Mouse (Mus musculus) midbrain, embryonic 13.5 days (tissue): ENCODE data around the gene Slc26a10. TPM values are rescaled to one million over a fixed set of nuclear protein-coding genes. Genes with fewer than 3 reads are reported as not detected.

Experiments
- ATAC-seq: fragments of 200-750 bp; cut with Nextera tagmentation; 2 replicates; pipeline ENCODE4 v1.8.0; 2017; ENCODE audit warnings: mild to moderate bottlenecking, moderate TSS enrichment, moderate library complexity
- H3K27ac ChIP-seq: fragments of 300-500 bp; sonication (generic); 2 replicates; pipeline ENCODE4 v1.5.1; 2015; ENCODE audit warnings: inconsistent platforms, mild to moderate bottlenecking, moderate library complexity
- H3K27me3 ChIP-seq: fragments of 300-500 bp; sonication (generic); 2 replicates; pipeline ENCODE4 v1.6.1; 2015; ENCODE audit warnings: mild to moderate bottlenecking, inconsistent platforms
- H3K36me3 ChIP-seq: fragments of 300-500 bp; sonication (generic); 2 replicates; pipeline ENCODE4 v1.6.1; 2015; ENCODE audit warnings: mild to moderate bottlenecking, inconsistent platforms
- H3K4me1 ChIP-seq: fragments of 300-500 bp; sonication (generic); replicated peaks from 2 replicates; pipeline ENCODE4 v1.6.1; 2015; ENCODE audit warnings: inconsistent platforms
- H3K4me2 ChIP-seq: fragments of 300-500 bp; sonication (generic); replicated peaks from 2 replicates; pipeline ENCODE4 v1.6.1; 2015; ENCODE audit warnings: moderate library complexity, mild to moderate bottlenecking, inconsistent platforms
- H3K4me3 ChIP-seq: fragments of 300-500 bp; sonication (generic); replicated peaks from 2 replicates; pipeline ENCODE4 v1.5.1; 2015; ENCODE audit warnings: mild to moderate bottlenecking, inconsistent platforms
- H3K9ac ChIP-seq: fragments of 300-500 bp; sonication (generic); replicated peaks from 2 replicates; pipeline ENCODE4 v1.6.1; 2015; ENCODE audit warnings: mild to moderate bottlenecking, inconsistent platforms
- H3K9me3 ChIP-seq: fragments of 300-500 bp; sonication (generic); 2 replicates; pipeline ENCODE4 v1.6.1; 2016; ENCODE audit warnings: mild to moderate bottlenecking, inconsistent platforms
- WGBS: fragments of 180-500 bp; shearing (Covaris S2); methylation state at CpG from one replicate; pipeline ENCODE4 v1.1.7; 2015; 5-methylcytosine and 5-hydroxymethylcytosine counted together
- polyA plus RNA-seq: library from polyadenylated mRNA; unstranded; fragments of >200 nt; fragmentation: Nextera tagmentation; extraction: Ambion mirVana; gene quantifications from 2 replicates; pipeline ENCODE4 v1.2.1, GENCODE M21; 2015

Gene Slc26a10
- polyA plus RNA-seq, 1 experiment from 2014 or later = 1.0 TPM

DNA sequence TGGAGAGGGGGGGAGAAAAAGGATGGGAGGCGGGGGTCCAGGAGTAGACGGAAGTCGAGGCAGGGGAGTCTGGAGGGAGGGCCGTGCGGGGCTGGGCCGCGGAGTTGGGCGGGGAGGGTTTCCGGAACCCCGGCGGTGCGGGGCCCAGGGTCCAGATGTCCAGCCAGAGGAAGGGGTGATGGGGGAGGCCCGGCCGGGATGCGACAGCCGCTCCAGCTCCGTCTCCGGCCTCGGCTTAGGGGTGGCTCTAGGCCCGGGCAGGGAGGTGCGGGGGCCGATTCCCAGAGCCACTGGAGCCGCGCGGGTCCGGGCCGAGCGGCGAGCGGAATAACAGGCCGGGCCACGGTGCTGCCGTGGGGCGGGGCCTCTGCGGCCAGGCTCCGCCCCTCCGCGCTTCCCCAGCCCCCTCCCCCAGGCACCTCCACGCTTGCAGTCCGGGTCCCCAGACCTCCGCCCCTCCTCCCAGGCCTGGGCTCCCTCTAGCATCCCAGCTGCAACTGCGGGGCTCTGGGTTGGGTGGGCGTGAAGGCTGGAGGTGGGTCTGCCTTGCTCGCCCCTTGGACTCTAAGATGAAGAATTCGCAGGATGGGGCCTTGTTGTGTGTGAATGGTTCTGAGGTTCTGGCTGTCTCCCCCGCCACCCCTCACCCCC lies 8.1 kb upstream of the Slc26a10 start:
- peak overlapping the region; percentile 68 for H3K4me3 ChIP-seq
- H3K27ac ChIP-seq = peak overlapping the region; percentile 81
- H3K9ac ChIP-seq = peak overlapping the region; percentile 85
- under 1% methylated on average over 46 of the region's 46 CpGs for WGBS
- ATAC-seq = peak; percentile 88
- H3K36me3 ChIP-seq = peaks cover 32% of the 10 kb centered on the region
- no peaks in the 10 kb centered on the region for H3K9me3 ChIP-seq
- peaks cover 55% of the 10 kb centered on the region for H3K4me1 ChIP-seq
- no peaks in the 10 kb centered on the region for H3K27me3 ChIP-seq
- peak overlapping the region; percentile 99 for H3K4me2 ChIP-seq

DNA sequence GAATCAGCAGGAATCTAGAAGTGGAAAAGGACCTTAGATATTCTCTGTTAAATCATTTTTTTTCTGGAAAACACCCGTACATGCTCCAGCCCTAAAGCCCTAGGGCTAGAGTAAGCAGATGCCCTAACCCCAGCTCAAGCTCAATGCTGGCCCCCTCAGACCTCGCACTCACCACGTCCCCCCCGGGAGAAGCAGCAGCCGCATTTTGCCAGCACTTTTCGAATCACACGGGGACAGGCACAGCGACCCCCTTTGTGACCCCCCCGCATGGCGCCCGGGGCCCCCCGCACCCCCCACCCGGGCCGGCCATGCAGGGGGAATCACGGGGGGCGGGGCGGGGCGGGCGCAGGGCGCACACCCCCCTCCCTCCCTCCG lies 7.6 kb upstream of the Slc26a10 start:
- Histone ChIP-seq H3K4me3 (peak overlapping the region; percentile 68), H3K27ac (peak overlapping the region; percentile 81), H3K4me2 (peak overlapping the region; percentile 99), H3K27me3 (0 out of 2 replicates have a peak, but pooled peaks cover 4% of the 10 kb centered on the region), H3K36me3 (peaks cover 30% of the 10 kb centered on the region), H3K9ac (peak overlapping the region; percentile 85), H3K4me1 (peaks cover 53% of the 10 kb centered on the region), H3K9me3 (no peaks in the 10 kb centered on the region)
- WGBS = 4% methylated on average over 20 of the region's 21 CpGs
- no peak for ATAC-seq

DNA sequence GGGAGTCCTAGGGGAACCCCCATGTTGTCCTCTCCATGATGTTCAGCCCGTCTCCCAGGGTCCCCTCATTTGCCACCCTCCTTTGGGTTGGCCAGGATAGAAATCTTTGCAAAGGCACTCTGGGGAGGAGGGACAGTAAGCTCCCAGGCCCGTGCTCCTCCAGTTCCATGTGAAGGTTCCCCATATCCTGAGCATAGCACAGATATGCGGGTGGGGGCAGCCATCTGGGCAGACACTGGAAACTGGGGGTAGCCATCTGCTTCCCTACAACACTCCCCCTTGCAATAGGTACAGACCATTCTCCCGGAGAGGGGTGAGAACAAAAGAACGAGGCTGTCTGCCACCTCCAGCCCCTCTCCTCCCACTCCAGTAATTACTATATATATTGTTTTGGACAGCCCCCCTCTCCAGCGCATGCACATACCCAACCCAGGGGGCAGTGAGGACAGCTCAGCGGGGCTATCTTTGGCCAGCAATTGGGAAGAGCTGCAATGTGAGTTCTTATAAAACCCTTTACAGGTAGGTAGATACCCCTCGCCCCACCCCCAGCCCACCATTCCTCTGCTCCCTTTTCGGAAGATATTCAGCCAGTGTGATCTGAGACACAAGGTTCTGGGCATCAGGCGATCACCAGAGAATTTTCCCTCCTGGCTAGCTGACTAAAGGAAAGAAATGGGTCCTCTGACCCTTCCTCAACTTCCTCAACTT lies 7.1 kb upstream of the Slc26a10 start:
- Histone ChIP-seq H3K36me3 (peaks cover 25% of the 10 kb centered on the region), H3K4me1 (peaks cover 50% of the 10 kb centered on the region), H3K4me2 (peak overlapping the region; percentile 99), H3K9ac (peak overlapping the region; percentile 85), H3K4me3 (peak overlapping the region; percentile 68), H3K27me3 (0 out of 2 replicates have a peak, but pooled peaks cover 4% of the 10 kb centered on the region), H3K9me3 (no peaks in the 10 kb centered on the region), H3K27ac (peak overlapping the region; percentile 81)
- WGBS = 37% methylated on average over 10 of the region's 10 CpGs
- ATAC-seq = no peak

DNA sequence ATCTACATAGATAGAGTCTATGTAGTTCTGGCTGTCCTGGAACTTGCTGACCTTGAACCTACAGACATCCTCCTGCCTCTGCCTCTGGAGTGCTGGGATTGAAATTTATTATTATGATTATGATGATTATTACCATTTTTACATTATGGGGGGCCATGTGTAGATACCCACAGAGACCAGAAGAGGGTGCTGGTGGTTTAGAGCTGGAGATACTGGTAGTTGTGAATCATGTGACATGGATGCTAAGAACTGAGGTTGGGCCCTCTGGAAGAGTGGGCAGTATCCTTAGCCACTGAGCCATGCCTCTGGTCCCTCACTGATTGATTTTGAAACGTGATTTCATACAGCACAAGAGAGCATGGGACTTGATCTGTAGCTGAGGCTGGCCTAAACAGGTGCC lies 6.0 kb upstream of the Slc26a10 start:
- Histone ChIP-seq H3K9ac (no peak overlapping the region), H3K4me1 (peaks cover 50% of the 10 kb centered on the region), H3K4me2 (no peak overlapping the region), H3K36me3 (peaks cover 17% of the 10 kb centered on the region), H3K27me3 (peaks cover 9% of the 10 kb centered on the region), H3K9me3 (no peaks in the 10 kb centered on the region), H3K27ac (no peak overlapping the region), H3K4me3 (no peak overlapping the region)
- 89% methylated on average over 1 of the region's 1 CpGs for WGBS
- ATAC-seq = no peak

DNA sequence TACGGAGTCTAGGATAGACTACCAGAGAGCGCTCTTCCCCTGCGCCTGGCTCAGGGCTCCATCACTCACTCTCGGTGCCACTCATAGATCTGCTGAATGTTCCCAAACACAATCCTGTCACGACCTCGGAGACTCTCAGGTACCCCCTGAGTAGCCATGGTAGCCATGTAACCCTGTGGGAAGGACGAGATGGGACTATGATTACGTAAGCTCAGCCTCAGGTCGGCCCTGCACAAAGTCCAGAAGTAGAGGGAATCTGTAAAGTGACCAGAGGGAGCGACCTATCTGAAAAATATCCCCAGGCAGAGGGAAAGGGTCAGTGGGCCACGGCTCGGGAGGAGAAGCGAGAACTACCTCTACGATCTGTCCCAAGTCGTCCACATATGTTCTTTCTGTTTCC lies 5.1 kb upstream of the Slc26a10 start:
- no peak for ATAC-seq
- H3K4me3 ChIP-seq = no peak overlapping the region
- no peak overlapping the region for H3K27ac ChIP-seq
- H3K27me3 ChIP-seq = peaks cover 19% of the 10 kb centered on the region
- no peak overlapping the region for H3K9ac ChIP-seq
- H3K4me1 ChIP-seq = peaks cover 49% of the 10 kb centered on the region
- 83% methylated on average over 15 of the region's 15 CpGs for WGBS
- H3K4me2 ChIP-seq = no peak overlapping the region
- H3K9me3 ChIP-seq = no peaks in the 10 kb centered on the region
- H3K36me3 ChIP-seq = peaks cover 8% of the 10 kb centered on the region; the same call in 1 of the 2 replicates

DNA sequence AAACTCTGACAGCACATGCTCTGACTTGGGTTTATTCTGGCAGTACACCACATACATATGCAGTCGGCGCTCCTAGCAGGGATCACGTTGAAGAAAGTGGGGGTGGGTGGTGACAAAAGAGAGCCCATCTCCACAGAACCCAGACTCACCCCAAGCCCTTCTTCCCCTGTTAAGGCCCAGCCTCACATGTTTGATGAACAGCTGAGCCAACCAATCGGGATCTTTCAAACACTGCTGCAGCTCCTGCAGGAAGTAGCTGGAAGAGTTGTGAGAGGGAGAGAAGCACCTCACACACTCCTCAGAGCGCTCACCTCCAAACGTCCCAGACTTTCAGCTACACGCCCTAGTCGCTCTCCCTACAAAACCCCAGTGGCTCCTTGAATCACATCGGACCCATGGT lies 4.7 kb upstream of the Slc26a10 start:
- WGBS = 72% methylated on average over 9 of the region's 9 CpGs

DNA sequence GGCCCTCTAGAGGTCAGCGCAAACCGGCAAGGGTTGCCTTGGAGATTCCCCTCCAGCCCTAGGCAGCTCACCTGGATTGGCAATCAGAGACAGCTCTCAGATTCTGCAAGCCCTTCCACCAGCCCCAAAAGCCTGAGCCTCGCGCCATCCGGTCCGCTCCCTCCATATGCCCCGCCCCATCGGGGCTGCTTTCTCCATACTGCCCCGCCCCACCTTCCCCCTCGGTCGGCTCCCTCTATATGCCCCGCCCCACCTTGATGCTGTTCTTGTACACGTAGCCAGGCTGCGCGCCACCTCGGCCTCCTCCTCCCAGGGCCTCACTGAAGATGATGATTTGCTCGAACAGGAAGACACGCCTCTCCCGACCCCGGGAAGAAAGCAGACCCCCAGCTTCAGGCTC lies 3.3 kb upstream of the Slc26a10 start:
- Histone ChIP-seq H3K4me2 (peak overlapping the region; percentile 29), H3K27ac (no peak overlapping the region), H3K4me3 (no peak overlapping the region), H3K4me1 (peaks cover 40% of the 10 kb centered on the region), H3K9ac (peak overlapping the region; percentile 47; the same call in 1 of the 2 replicates), H3K36me3 (peaks cover 7% of the 10 kb centered on the region; the same call in 1 of the 2 replicates), H3K9me3 (no peaks in the 10 kb centered on the region), H3K27me3 (peaks cover 36% of the 10 kb centered on the region)
- 13% methylated on average over 20 of the region's 20 CpGs for WGBS
- ATAC-seq = no peak

More for the DNA sequence above, 4.7 kb upstream of the Slc26a10 start:
- Histone ChIP-seq H3K4me2 (no peak overlapping the region), H3K9ac (no peak overlapping the region), H3K27ac (no peak overlapping the region), H3K9me3 (no peaks in the 10 kb centered on the region), H3K27me3 (peaks cover 23% of the 10 kb centered on the region), H3K4me1 (peaks cover 49% of the 10 kb centered on the region), H3K4me3 (no peak overlapping the region), H3K36me3 (peaks cover 7% of the 10 kb centered on the region; the same call in 1 of the 2 replicates)
- no peak for ATAC-seq

DNA sequence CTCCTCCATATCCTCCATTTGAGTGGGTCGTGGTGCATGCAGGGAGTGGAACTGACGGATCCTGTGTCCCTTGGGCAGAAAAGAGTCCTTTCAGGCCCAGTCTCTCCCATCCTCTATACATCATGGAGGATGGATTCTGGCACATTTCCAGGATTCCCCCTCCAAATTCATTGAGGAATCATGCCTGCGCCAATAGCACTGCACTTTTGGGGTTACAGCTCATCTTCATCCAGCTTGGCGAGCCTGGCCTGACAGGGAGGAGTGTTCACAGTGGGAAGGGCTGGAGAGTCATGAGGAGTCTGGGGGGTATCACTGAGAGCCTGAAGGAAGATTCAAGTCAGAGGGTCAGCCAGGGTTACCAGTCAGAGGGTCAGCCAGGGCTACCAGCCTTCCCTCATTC lies 2.2 kb upstream of the Slc26a10 start:
- Histone ChIP-seq H3K27me3 (peaks cover 47% of the 10 kb centered on the region), H3K9ac (no peak overlapping the region), H3K9me3 (no peaks in the 10 kb centered on the region), H3K36me3 (peaks cover 7% of the 10 kb centered on the region; the same call in 1 of the 2 replicates), H3K27ac (no peak overlapping the region), H3K4me2 (no peak overlapping the region), H3K4me3 (no peak overlapping the region), H3K4me1 (peaks cover 44% of the 10 kb centered on the region)
- no peak for ATAC-seq
- 96% methylated on average over 4 of the region's 4 CpGs for WGBS

DNA sequence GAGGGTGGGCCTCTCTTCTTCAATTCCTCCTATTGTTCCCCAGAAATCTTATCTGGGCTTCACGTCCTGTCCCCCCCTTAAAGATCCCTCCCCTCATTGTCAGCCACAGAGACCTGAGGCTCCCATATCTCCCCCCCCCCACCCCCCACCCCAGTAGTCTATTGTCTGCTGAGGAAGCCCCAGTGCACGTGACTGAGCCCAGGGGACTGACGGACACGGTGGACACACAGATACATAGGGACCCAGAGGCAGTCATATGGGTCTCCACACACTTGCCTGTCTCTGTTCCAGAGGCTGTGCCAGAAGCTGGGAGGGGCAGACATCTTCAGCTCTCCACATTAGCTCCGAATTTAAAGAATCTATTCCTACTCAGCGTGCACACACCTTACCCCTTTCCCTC lies 1.1 kb upstream of the Slc26a10 start:
- H3K27me3 ChIP-seq = peaks cover 57% of the 10 kb centered on the region
- whole genome bisulfite sequencing = 64% methylated on average over 6 of the region's 6 CpGs
- H3K4me2 ChIP-seq = no peak overlapping the region
- H3K36me3 ChIP-seq = peaks cover 2% of the 10 kb centered on the region; the same call in 1 of the 2 replicates
- no peaks in the 10 kb centered on the region for H3K9me3 ChIP-seq
- no peak for ATAC-seq
- no peak overlapping the region for H3K27ac ChIP-seq
- peaks cover 43% of the 10 kb centered on the region for H3K4me1 ChIP-seq
- no peak overlapping the region for H3K9ac ChIP-seq
- no peak overlapping the region for H3K4me3 ChIP-seq

DNA sequence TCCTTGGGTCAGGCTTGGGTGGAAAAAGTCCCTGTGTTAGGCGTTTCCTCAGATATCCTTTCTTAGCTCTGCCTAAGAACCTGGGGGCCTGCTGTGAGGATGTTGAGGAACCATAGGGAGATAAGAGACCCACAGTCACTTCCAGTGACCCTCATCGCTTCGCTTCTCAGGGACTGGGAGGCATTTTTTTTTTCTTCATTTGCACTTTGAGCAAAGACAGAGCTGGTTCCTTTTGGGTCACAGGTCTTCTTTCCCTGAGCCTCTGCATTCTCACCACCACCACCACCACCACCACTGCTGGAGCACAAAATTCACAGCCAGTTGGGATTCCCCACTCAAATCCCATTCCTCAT lies 226 bp upstream of the Slc26a10 start:
- H3K9me3 ChIP-seq = no peaks in the 10 kb centered on the region
- no peaks in the 10 kb centered on the region for H3K36me3 ChIP-seq
- no peak overlapping the region for H3K27ac ChIP-seq
- peak overlapping the region; percentile 46; the same call in 1 of the 2 replicates for H3K4me2 ChIP-seq
- H3K4me3 ChIP-seq = peak overlapping the region; percentile 16
- peaks cover 65% of the 10 kb centered on the region for H3K27me3 ChIP-seq
- no peak overlapping the region for H3K9ac ChIP-seq
- H3K4me1 ChIP-seq = peaks cover 43% of the 10 kb centered on the region
- ATAC-seq = no peak
- WGBS = 6% methylated on average over 3 of the region's 3 CpGs

DNA sequence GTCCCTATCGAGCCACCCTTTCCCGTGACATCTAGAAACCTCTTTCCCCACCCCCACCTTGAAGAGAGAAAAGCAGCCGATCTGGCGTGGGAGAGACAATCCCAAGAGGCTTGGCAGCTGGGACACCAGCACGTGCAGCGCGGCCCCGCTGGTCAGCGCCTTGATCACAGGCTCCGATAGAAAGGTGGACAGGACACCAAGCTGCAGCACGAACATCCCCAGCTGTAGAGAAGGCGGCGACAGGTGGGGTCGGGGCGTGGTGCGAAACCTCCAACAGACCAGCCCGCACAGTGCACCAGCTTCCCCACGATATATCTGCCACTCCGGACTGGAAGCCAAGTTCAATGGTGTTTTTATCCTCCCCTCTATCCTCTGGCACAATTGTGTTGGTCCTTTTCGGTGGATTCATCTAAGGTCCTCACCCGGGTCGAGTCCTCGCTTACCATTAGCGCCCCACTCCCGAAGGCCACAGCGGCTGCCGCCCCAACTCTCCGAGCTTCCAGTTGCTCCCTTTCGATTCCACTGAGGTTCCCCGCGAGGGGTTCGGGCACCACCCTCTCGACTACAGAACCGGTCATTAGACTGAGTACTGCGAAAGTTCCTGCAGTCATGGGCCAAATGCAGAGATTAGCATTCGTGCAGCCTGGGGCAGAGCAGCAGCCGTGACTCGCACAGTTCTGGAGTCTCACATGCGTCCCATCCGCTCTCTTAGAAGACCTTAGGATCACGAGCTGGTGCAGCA lies 2.0 kb downstream of the Slc26a10 start:
- peak overlapping the region; percentile 45 for H3K4me2 ChIP-seq
- ATAC-seq = no peak
- H3K9ac ChIP-seq = no peak overlapping the region
- no peaks in the 10 kb centered on the region for H3K9me3 ChIP-seq
- H3K4me3 ChIP-seq = peak overlapping the region; percentile 25
- peaks cover 27% of the 10 kb centered on the region for H3K4me1 ChIP-seq
- H3K36me3 ChIP-seq = 0 out of 2 replicates have a peak, but pooled peaks cover 3% of the 10 kb centered on the region
- peaks cover 72% of the 10 kb centered on the region for H3K27me3 ChIP-seq
- no peak overlapping the region for H3K27ac ChIP-seq
- WGBS = 4% methylated on average over 41 of the region's 41 CpGs

DNA sequence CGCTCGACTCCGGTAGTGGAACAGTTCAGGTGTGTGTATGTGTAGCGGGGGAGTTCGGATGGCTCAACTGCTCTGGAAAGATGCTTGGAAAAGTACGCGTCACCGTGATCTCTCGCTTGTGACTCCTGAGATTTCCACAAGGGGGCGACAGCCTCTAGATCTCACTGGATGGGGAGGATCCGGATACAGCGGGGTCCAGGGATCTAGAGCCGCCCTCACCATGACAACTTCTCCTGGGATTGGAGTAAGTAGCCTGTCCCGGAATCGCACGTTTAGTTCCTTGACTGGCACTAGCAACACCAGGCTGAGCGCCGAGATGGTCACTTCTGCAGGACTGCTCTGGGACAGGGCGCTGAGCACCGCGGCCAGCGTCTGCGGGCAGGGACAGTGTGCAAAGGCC lies 2.7 kb downstream of the Slc26a10 start:
- H3K9me3 ChIP-seq = no peaks in the 10 kb centered on the region
- H3K4me1 ChIP-seq = peaks cover 25% of the 10 kb centered on the region
- 1% methylated on average over 23 of the region's 23 CpGs for WGBS
- H3K27ac ChIP-seq = no peak overlapping the region
- peaks cover 68% of the 10 kb centered on the region for H3K27me3 ChIP-seq
- H3K36me3 ChIP-seq = 0 out of 2 replicates have a peak, but pooled peaks cover 8% of the 10 kb centered on the region
- peak; percentile 62 for ATAC-seq
- no peak overlapping the region for H3K9ac ChIP-seq
- peak overlapping the region; percentile 25 for H3K4me3 ChIP-seq
- peak overlapping the region; percentile 45 for H3K4me2 ChIP-seq
